Mouse (Mus musculus): Measurements from ENCODE around the gene Gm17174. TPM values are rescaled to one million over a fixed set of nuclear protein-coding genes. Genes with fewer than 3 reads are reported as not detected.
"Not testable (repeated sequence)": the region's sequence is repeated elsewhere in the genome, so short reads cannot be mapped to it uniquely, and the experiment has no call there.

Gene Gm17174
- polyA plus RNA-seq (2012; rRNA removed), result not detected in 2 replicates

DNA sequence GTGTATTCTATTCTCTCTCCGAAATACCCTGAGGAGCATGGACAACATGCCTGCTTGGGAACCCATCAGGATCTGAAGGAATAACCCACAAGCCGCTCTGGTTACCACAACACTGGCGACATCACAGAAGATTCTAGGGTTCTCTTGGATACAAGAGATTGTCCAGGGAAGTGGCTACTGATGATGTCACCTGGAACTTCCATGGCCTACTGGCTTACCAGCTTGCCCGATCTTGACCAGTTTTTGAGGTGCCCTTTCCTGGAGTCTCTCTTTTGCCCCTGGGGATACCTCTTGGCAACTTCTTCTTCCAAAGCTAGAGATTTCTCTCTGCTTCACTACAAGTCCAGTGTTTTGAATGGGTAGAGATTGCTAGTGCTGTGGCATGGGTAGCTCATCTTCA, at the start of gene Gm17174:
Gene Gm17174, minus strand, starts transcription at position 101 of the 400 bp plus-strand sequence.
- DNase-seq (ENCODE audit: low read depth), result not testable (repeated sequence)

DNA sequence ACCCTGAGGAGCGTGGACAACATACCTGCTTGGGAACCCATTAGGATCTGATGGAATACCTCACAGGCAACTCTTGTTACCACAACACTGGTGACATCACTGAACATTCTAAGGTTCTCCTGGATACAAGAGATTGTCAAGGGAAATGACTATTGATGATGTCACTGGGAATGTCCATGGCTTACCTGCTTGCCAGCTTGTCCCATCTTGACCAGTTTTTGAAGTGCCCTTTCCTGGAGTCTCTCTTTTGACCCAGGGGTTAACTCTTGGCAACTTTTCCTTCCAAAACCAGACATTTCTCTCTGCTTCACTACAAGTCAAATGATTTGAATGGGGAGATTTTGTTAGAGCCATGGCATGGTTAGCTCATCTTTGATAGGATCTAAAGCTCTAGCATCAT, 43.6 kb upstream of the Gm17174 start, which contains the start of gene Gm4181:
Gene Gm4181, minus strand, starts transcription at position 101 of the 400 bp plus-strand sequence.
- DNase-seq (ENCODE audit: low read depth), result not testable (repeated sequence)

DNA sequence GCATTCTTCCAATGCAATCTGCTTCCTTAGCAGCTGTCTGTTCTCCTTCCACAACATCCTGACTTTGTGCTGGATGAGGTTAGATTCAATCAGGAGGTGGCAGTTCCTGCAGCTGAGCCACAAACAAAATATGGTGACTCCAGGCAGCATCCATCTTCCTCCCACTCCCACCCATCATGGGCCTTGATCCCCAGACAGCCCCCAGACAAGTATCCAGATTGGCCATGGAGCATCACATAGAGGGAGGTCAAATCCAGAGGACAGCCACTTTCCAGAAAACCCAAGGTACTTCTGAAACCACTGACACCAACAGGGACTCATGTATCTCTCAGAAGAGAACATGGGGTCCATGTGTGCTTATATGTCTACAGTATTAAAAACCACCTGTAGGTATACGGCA, 40.5 kb upstream of the Gm17174 start:
- not testable (repeated sequence) for DNase-seq (ENCODE audit: low read depth)

DNA sequence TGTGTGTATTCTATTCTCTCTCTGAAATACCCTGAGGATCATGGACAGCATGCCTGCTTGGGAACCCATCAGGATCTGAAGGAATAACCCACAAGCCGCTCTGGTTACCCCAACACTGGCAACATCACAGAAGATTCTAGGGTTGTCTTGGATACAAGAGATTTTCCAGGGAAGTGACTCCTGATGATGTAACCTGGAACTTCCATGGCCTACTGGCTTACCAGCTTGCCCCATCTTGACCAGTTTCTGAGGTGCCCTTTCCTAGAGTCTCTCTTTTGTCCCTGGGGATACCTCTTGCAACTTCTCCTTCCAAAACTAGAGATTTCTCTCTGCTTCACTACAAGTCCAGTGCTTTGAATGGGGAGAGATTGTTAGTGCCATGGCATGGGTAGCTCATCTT, 19.3 kb upstream of the Gm17174 start, which contains the start of gene Gm17078:
Gene Gm17078, minus strand, starts transcription at position 101 of the 400 bp plus-strand sequence.
- no peak for DNase-seq (ENCODE audit: low read depth)

DNA sequence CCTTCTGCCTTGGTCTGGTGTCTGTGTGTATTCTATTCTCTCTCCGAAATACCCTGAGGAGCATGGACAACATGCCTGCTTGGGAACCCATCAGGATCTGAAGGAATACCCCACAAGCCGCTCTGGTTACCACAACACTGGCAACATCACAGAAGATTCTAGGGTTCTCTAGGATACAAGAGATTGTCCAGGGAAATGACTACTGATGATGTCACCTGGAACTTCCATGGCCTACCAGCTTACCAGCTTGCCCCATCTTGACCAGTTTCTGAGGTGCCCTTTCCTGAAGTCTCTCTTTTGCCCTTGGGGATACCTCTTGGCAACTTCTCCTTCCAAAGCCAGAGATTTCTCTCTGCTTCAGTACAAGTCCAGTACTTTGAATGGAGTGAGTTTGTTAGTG, 18.0 kb downstream of the Gm17174 start, which contains the start of gene Gm17175:
Gene Gm17175, minus strand, starts transcription at position 101 of the 400 bp plus-strand sequence.
- not testable (repeated sequence) for DNase-seq (ENCODE audit: low read depth)

DNA sequence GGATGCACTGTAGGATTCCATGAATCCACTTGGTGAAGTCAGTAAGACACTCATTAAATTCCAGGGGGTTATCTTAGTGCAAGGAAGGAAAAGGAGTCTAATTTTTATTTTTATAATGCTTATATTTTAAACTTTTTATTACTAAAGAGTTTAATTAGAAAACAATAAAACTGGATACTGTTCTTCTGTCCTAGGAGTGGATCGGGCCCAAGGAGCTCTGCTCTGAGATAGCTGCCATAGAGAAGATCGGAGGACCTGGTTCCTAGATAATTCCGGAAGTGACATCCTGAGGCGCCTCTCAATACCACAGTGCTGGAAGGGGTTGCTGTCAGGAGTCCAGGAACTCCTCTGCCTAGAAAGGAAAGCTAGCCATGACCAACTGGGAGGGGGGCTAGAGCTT, 39.4 kb downstream of the Gm17174 start, which contains the start of gene Gm5622:
Gene Gm5622, plus strand, starts transcription at position 301 of the 400 bp plus-strand sequence.
- no peak for DNase-seq (ENCODE audit: low read depth)

Other genes starting within 250 kb of the Gm17174 start
- gene Gm7247, start 230.4 kb downstream of the Gm17174 start, polyA plus RNA-seq (2012; rRNA removed), result not detected in 2 replicates
- gene Vmn2r88, start 181.3 kb downstream of the Gm17174 start, polyA plus RNA-seq (2012; rRNA removed), result not detected in 2 replicates
- not detected in 2 replicates for gene Vmn2r89, start 140.3 kb downstream of the Gm17174 start, polyA plus RNA-seq (2012; rRNA removed)
- gene Gm5622, start 39.3 kb downstream of the Gm17174 start, polyA plus RNA-seq (2012; rRNA removed), result not detected in 2 replicates
- not detected in 2 replicates for gene Gm17175, start 18.1 kb downstream of the Gm17174 start, polyA plus RNA-seq (2012; rRNA removed)
- gene Gm17078, start 19.2 kb upstream of the Gm17174 start, polyA plus RNA-seq (2012; rRNA removed), result not detected in 2 replicates
- gene Gm4181, start 43.5 kb upstream of the Gm17174 start, polyA plus RNA-seq (2012; rRNA removed), result not detected in 2 replicates
- not detected in 2 replicates for gene Gm17079, start 103.3 kb upstream of the Gm17174 start, polyA plus RNA-seq (2012; rRNA removed)
- gene Gm5800, start 125.0 kb upstream of the Gm17174 start, polyA plus RNA-seq (2012; rRNA removed), result not detected in 2 replicates
- gene Ang4, start 181.5 kb upstream of the Gm17174 start, polyA plus RNA-seq (2012; rRNA removed), result not detected in 2 replicates
- not detected in 2 replicates for gene AY358078, start 207.9 kb upstream of the Gm17174 start, polyA plus RNA-seq (2012; rRNA removed)

All from gonadal fat pad, adult 2 months (tissue).